Mouse (Mus musculus): ENCODE measurements around the gene Iyd.

GRCm38 (mm10) chr10:3514634-3515033, 25.4 kb upstream of the Iyd start:
- no peak for TF ChIP-seq CTCF (IDR thresholded peaks at IDR 0.05; ENCODE audit: low read depth)
- TF ChIP-seq EP300 (IDR thresholded peaks at IDR 0.05; ENCODE audit: low read depth) = no peak

Data from liver, postnatal 0 days (tissue).